Mouse (Mus musculus): ENCODE results near the gene Gatad2a.

DNA sequence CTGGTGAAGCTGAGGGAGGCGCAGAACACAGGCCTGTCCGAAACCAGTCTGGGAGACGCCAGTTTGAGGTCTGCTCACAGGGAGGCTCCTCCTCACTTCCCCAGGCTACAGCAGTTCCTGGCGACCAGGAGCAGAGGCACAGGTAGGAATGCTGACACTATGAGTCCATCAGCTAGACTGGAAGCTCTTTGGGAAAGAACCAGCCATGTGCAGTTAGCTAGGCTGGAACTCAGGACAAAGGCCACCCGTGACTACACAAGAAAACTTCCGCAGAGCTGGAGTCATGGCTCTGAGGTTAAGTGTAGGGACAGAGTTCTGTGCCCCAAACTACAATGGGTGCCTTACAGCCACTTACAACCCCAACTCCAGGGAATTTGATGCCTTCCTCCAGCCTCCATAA lies 98.3 kb downstream of the Gatad2a start:
- TF ChIP-seq CTCF (conservative IDR thresholded peaks at IDR 0.05; ENCODE audit: low read length) (no peak), POU5F1 (IDR thresholded peaks at IDR 0.05; ENCODE audit: borderline replicate concordance, low read length) (no peak)
